Mouse (Mus musculus) adrenal gland, adult 2 months (tissue): ENCODE measurements at regions not wholly inside any gene's neighbourhood (a gene's known extent, or its start where the extent isn't known, plus 50 kb on each side); places are given as distances from the start of the nearest gene placed in this dataset.

Experiments
- DNase-seq: peaks from one replicate; pipeline ENCODE4 v3.0.0; 2021

- DNase-seq, result peak; percentile 0
Observed at GRCm38 (mm10) chrX:4688291-4688690, 112.0 kb upstream of the Btbd35f4 start.
